Mouse (Mus musculus): ENCODE measurements around the gene Dusp11.

DNA sequence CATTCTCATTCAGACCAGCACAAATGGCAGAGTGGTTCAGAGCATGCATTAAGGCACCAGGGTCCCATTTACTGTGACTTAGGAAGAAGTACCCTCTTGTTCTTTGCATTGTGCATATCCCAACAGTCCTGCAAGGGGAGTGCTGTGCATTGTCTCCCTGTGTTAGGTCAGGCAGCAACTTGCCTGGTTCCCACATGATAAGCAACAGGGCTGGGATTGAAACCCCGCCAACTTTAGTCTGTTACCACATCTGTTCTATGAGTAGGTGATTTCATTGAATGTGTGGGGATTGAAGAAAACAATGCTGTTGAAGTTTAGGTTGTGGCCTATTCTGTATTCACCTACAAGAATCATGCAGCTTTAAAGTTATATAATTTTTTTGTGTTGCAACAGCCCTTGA is 34.8 kb downstream of the Dusp11 start:
- TF ChIP-seq POLR2A (IDR thresholded peaks at IDR 0.05; ENCODE audit: insufficient read depth, low read length) (no peak), CTCF (IDR thresholded peaks at IDR 0.05; ENCODE audit: low read depth, low read length) (no peak)

Data from ES-Bruce4 (cell line).